11 mouse cellular contexts compared by ENCODE assay signal in genomic region chr4:137892713-137893242, GRCm38 (mm10). TPM values are rescaled to one million over a fixed set of nuclear protein-coding genes. Genes with fewer than 3 reads are reported as not detected.
DNase-seq lines count a peak whose midpoint lies in the region; ATAC-seq and TF ChIP-seq lines count a peak whose summit lies in the region.
"Had no signal": no experiment of that assay in that cellular context is flagged by ENCODE, and none has a peak within 500 bp of the region (broad histone marks: within the 10 kb centered on the region; RNA-seq: fewer than 3 reads in every experiment).

No protein-coding gene starts in this region.

- no peaks in the 10 kb centered on the region for H3K9me3 ChIP-seq in heart, embryonic 11.5 days (replicated peaks; ENCODE audit: control insufficient read depth, low read length)
- no peaks in the 10 kb centered on the region for H3K9me3 ChIP-seq in hindbrain, embryonic 13.5 days
- no peaks in the 10 kb centered on the region for H3K9me3 ChIP-seq in midbrain, postnatal 0 days (ENCODE audit: low read length)
- no peaks in the 10 kb centered on the region for H3K9me3 ChIP-seq in kidney, embryonic 16.5 days (ENCODE audit: low read length)

- WGBS in heart, embryonic 11.5 days (ENCODE audit: insufficient replicate concordance): 16% methylated on average over 11 of the region's 11 CpGs
- 8% methylated on average over 11 of the region's 11 CpGs for WGBS in hindbrain, embryonic 13.5 days
- WGBS in midbrain, postnatal 0 days: 9% methylated on average over 11 of the region's 11 CpGs
- 13% methylated on average over 11 of the region's 11 CpGs for WGBS in kidney, embryonic 16.5 days

- ATAC-seq in heart, embryonic 11.5 days (replicated peaks; ENCODE audit: insufficient number of reproducible peaks, low FRiP score, low TSS enrichment): no peak; the same call in 1 of the 2 replicates
- ATAC-seq in hindbrain, embryonic 13.5 days (ENCODE audit: low FRiP score): peak; percentile 78
- ATAC-seq in midbrain, postnatal 0 days (ENCODE audit: low FRiP score): peak; percentile 79
- ATAC-seq in kidney, embryonic 16.5 days (ENCODE audit: low FRiP score, low TSS enrichment): no peak

- no peak for TF ChIP-seq CTCF in midbrain, postnatal 0 days (IDR thresholded peaks at IDR 0.05)

- no peaks in the 10 kb centered on the region for H3K36me3 ChIP-seq in heart, embryonic 11.5 days (ENCODE audit: control insufficient read depth, insufficient read depth, low read length)
- no peaks in the 10 kb centered on the region for H3K36me3 ChIP-seq in hindbrain, embryonic 13.5 days
- H3K36me3 ChIP-seq in midbrain, postnatal 0 days (ENCODE audit: insufficient read depth, low read length): no peaks in the 10 kb centered on the region
- H3K36me3 ChIP-seq in kidney, embryonic 16.5 days (ENCODE audit: insufficient read depth, low read length): no peaks in the 10 kb centered on the region

- H3K27ac ChIP-seq in heart, embryonic 11.5 days (ENCODE audit: low read depth, low read length): 0 out of 2 replicates have a peak overlapping the region, but pooled peaks have one; percentile 15
- H3K27ac ChIP-seq in hindbrain, embryonic 13.5 days: peak overlapping the region; percentile 90
- peak overlapping the region; percentile 86 for H3K27ac ChIP-seq in midbrain, postnatal 0 days (ENCODE audit: low read depth, low read length)
- H3K27ac ChIP-seq in kidney, embryonic 16.5 days (ENCODE audit: low read length): no peak overlapping the region
- H3K27ac ChIP-seq: heart, adult 2 months had no signal

- peaks cover 44% of the 10 kb centered on the region for H3K4me1 ChIP-seq in heart, embryonic 11.5 days (ENCODE audit: control insufficient read depth, insufficient read depth, low read length)
- H3K4me1 ChIP-seq in hindbrain, embryonic 13.5 days (replicated peaks): peaks cover 66% of the 10 kb centered on the region
- peaks cover 25% of the 10 kb centered on the region for H3K4me1 ChIP-seq in midbrain, postnatal 0 days (ENCODE audit: insufficient read depth, low read length)
- peaks cover 36% of the 10 kb centered on the region for H3K4me1 ChIP-seq in kidney, embryonic 16.5 days (ENCODE audit: insufficient read depth, low read length)

- no peak for DNase-seq in heart, postnatal 4 days
- DNase-seq in embryo, embryonic 9.5 days (ENCODE audit: extremely low spot score): peak; percentile 77
- peak; percentile 85 for DNase-seq in midbrain, postnatal 0 days (ENCODE audit: low spot score)
- DNase-seq in adrenal gland, postnatal 36 days: no peak
- DNase-seq in lung, postnatal 10 days: no peak
- DNase-seq: cerebellum, postnatal 36 days; heart, adult 2 months; lung, postnatal 14 days had no signal

- H3K27me3 ChIP-seq in heart, embryonic 11.5 days (ENCODE audit: control insufficient read depth, insufficient read depth, low read length): no peaks in the 10 kb centered on the region
- H3K27me3 ChIP-seq in hindbrain, embryonic 13.5 days: 0 out of 2 replicates have a peak, but pooled peaks cover 4% of the 10 kb centered on the region
- no peaks in the 10 kb centered on the region for H3K27me3 ChIP-seq in midbrain, postnatal 0 days (ENCODE audit: insufficient read depth, low read length)
- no peaks in the 10 kb centered on the region for H3K27me3 ChIP-seq in kidney, embryonic 16.5 days (ENCODE audit: insufficient read depth, low read length)

- H3K9ac ChIP-seq in heart, embryonic 11.5 days (ENCODE audit: low read depth, low read length): no peak overlapping the region
- no peak overlapping the region; the same call in 1 of the 2 replicates for H3K9ac ChIP-seq in hindbrain, embryonic 13.5 days
- 0 out of 2 replicates have a peak overlapping the region, but pooled peaks have one; percentile 8 for H3K9ac ChIP-seq in midbrain, postnatal 0 days (replicated peaks; ENCODE audit: low read length, poor library complexity, severe bottlenecking)
- H3K9ac ChIP-seq in kidney, embryonic 16.5 days (replicated peaks; ENCODE audit: low read length): no peak overlapping the region

- no peak overlapping the region for H3K4me3 ChIP-seq in heart, embryonic 11.5 days (ENCODE audit: low read depth, low read length)
- no peak overlapping the region for H3K4me3 ChIP-seq in hindbrain, embryonic 13.5 days
- no peak overlapping the region for H3K4me3 ChIP-seq in midbrain, postnatal 0 days (ENCODE audit: low read depth, low read length)
- H3K4me3 ChIP-seq in kidney, embryonic 16.5 days (ENCODE audit: low read length): no peak overlapping the region
- H3K4me3 ChIP-seq: heart, adult 2 months had no signal

- H3K4me2 ChIP-seq in heart, embryonic 11.5 days: no peak overlapping the region
- H3K4me2 ChIP-seq in hindbrain, embryonic 13.5 days: peak overlapping the region; percentile 44
- H3K4me2 ChIP-seq in midbrain, postnatal 0 days (ENCODE audit: low read depth, low read length, poor library complexity, severe bottlenecking): peak overlapping the region; percentile 37
- H3K4me2 ChIP-seq in kidney, embryonic 16.5 days (replicated peaks; ENCODE audit: low read depth, low read length): no peak overlapping the region

RNA-seq across cellular contexts. Expression of gene Ece1, which starts 30.7 kb away (rescaled TPM):
- polyA plus RNA-seq in heart, embryonic 11.5 days (2014; fragmentation: Nextera tagmentation; extraction: Ambion mirVana): 129 and 157 TPM in 2 replicates
- 100 to 1,000 TPM; 119 to 133 TPM for total RNA-seq in heart, postnatal 4 days (2021)
- polyA plus RNA-seq in hindbrain, embryonic 13.5 days (2015; fragmentation: Nextera tagmentation; extraction: Ambion mirVana): 20.2 and 22.8 TPM in 2 replicates
- 36.3 and 51.9 TPM in 2 replicates for total RNA-seq in midbrain, postnatal 0 days (2014; rRNA removed)
- 23.2 and 23.7 TPM in 2 replicates for polyA plus RNA-seq in midbrain, postnatal 0 days (2015; fragmentation: Nextera tagmentation; extraction: Ambion mirVana)
- total RNA-seq in adrenal gland, postnatal 36 days (2021): 100 to 1,000 TPM; 256 to 280 TPM
- 55.5 and 72.3 TPM in 2 replicates for polyA plus RNA-seq in kidney, embryonic 16.5 days (2015; fragmentation: Nextera tagmentation; extraction: Ambion mirVana)

Comparison
In these comparisons a context has a peak if more than half of its experiments do, and no peak if none do; other contexts are left out.
1. ATAC-seq: peak in hindbrain, embryonic 13.5 days (single experiment) and midbrain, postnatal 0 days (single experiment); none in heart, embryonic 11.5 days (single experiment) and kidney, embryonic 16.5 days (single experiment).
2. H3K4me2 ChIP-seq: peak in hindbrain, embryonic 13.5 days (single experiment) and midbrain, postnatal 0 days (single experiment); none in heart, embryonic 11.5 days (single experiment) and kidney, embryonic 16.5 days (single experiment).
3. DNase-seq: peak in embryo, embryonic 9.5 days (single experiment) and midbrain, postnatal 0 days (single experiment); none in heart, postnatal 4 days (single experiment), adrenal gland, postnatal 36 days (0 of 2) and lung, postnatal 10 days (single experiment).